17 mouse cellular contexts compared by ENCODE assay signal in genomic region chr15:5512546-5512945, GRCm38 (mm10).
"Had no signal": no experiment of that assay in that cellular context is flagged by ENCODE, and none has a peak within 500 bp of the region (broad histone marks: within the 10 kb centered on the region; RNA-seq: fewer than 3 reads in every experiment).

No protein-coding gene starts in this region.

- H3K4me1 ChIP-seq: limb, embryonic 15.5 days; neural tube, embryonic 12.5 days; neural tube, embryonic 15.5 days had no signal

- H3K36me3 ChIP-seq: limb, embryonic 12.5 days; limb, embryonic 15.5 days; neural tube, embryonic 12.5 days; neural tube, embryonic 15.5 days had no signal

- DNase-seq: kidney, adult 2 months; kidney, postnatal 25 days; layer of hippocampus, adult 9-11 months; left cerebral cortex, postnatal 4 days; liver, postnatal 0 days; midbrain, embryonic 14.5 days; right cerebral cortex, postnatal 25 days had no signal

- H3K9me3 ChIP-seq: limb, embryonic 12.5 days; limb, embryonic 15.5 days; neural tube, embryonic 12.5 days; neural tube, embryonic 15.5 days had no signal

- H3K27ac ChIP-seq: kidney, postnatal 0 days; layer of hippocampus, adult 2 months; limb, embryonic 12.5 days; limb, embryonic 15.5 days; liver, embryonic 14.5 days; macrophage; neural tube, embryonic 12.5 days; neural tube, embryonic 15.5 days had no signal

- H3K4me3 ChIP-seq: layer of hippocampus, adult 2 months; limb, embryonic 12.5 days; limb, embryonic 15.5 days; neural tube, embryonic 12.5 days; neural tube, embryonic 15.5 days had no signal

- H3K9ac ChIP-seq: limb, embryonic 12.5 days; limb, embryonic 15.5 days; liver, embryonic 14.5 days; liver, postnatal 0 days; lung, embryonic 14.5 days; neural tube, embryonic 12.5 days; neural tube, embryonic 15.5 days had no signal

- H3K27me3 ChIP-seq: limb, embryonic 12.5 days; limb, embryonic 15.5 days; neural tube, embryonic 12.5 days; neural tube, embryonic 15.5 days had no signal

- H3K4me2 ChIP-seq: limb, embryonic 12.5 days; limb, embryonic 15.5 days; liver, embryonic 11.5 days; lung, embryonic 14.5 days; neural tube, embryonic 12.5 days; neural tube, embryonic 15.5 days had no signal

- ATAC-seq: liver, postnatal 0 days had no signal
